Mouse (Mus musculus) kidney, postnatal 0 days (tissue): Measurements from ENCODE around the gene Exoc3l. TPM values are rescaled to one million over a fixed set of nuclear protein-coding genes. Genes with fewer than 3 reads are reported as not detected.

Experiments
- ATAC-seq: fragments of 200-750 bp; cut with Nextera tagmentation; replicated peaks from 2 replicates; pipeline ENCODE4 v1.8.0; 2017; ENCODE audit warnings: low read depth, moderate number of reproducible peaks, moderate TSS enrichment, moderate library complexity; ENCODE audit not compliant: low FRiP score
- DNase-seq: peaks from one replicate; pipeline ENCODE4 v3.0.0-alpha.2; 2016; ENCODE audit warnings: low spot score
- H3K27ac ChIP-seq: fragments of 300-500 bp; sonication (generic); 2 replicates; pipeline ENCODE4 v1.5.1; 2014; ENCODE audit warnings: mild to moderate bottlenecking
- H3K27me3 ChIP-seq: fragments of 300-500 bp; sonication (generic); 2 replicates; pipeline ENCODE4 v1.6.1; 2014; ENCODE audit warnings: low read length, mixed read lengths; ENCODE audit not compliant: insufficient read depth
- H3K36me3 ChIP-seq: fragments of 300-500 bp; sonication (generic); 2 replicates; pipeline ENCODE4 v1.6.1; 2014; ENCODE audit warnings: low read length, mixed read lengths; ENCODE audit not compliant: insufficient read depth
- H3K4me1 ChIP-seq: fragments of 300-500 bp; sonication (generic); replicated peaks from 2 replicates; pipeline ENCODE4 v1.6.1; 2014; ENCODE audit warnings: antibody characterized with exemption, low read length, mixed read lengths; ENCODE audit not compliant: insufficient read depth
- H3K4me2 ChIP-seq: fragments of 300-500 bp; sonication (generic); 2 replicates; pipeline ENCODE4 v1.6.1; 2014; ENCODE audit warnings: mild to moderate bottlenecking, low read length, moderate library complexity, mixed read lengths
- H3K4me3 ChIP-seq: fragments of 300-500 bp; sonication (generic); replicated peaks from 2 replicates; pipeline ENCODE4 v1.5.1; 2014; ENCODE audit warnings: low read depth, low read length
- H3K9ac ChIP-seq: fragments of 300-500 bp; sonication (generic); 2 replicates; pipeline ENCODE4 v1.6.1; 2014; ENCODE audit warnings: low read depth, low read length
- H3K9me3 ChIP-seq: fragments of 300-500 bp; sonication (generic); replicated peaks from 2 replicates; pipeline ENCODE4 v1.6.1; 2016; ENCODE audit warnings: low read length, inconsistent platforms, mixed read lengths
- CTCF ChIP-seq: IDR thresholded peaks from 2 replicates; pipeline ENCODE4 v1.5.1; 2016; ENCODE audit warnings: antibody characterized with exemption, low read depth, mild to moderate bottlenecking, moderate library complexity
- WGBS: fragments of 180-500 bp; shearing (Covaris S2); extraction: QIAGEN DNeasy Blood & Tissue Kit; methylation state at CpG from one replicate; pipeline ENCODE4 v1.1.7; 2014; 5-methylcytosine and 5-hydroxymethylcytosine counted together
- polyA plus RNA-seq: library from polyadenylated mRNA; unstranded; fragments of >200 nt; fragmentation: Nextera tagmentation; extraction: Ambion mirVana; gene quantifications from 2 replicates; pipeline ENCODE4 v1.2.1, GENCODE M21; 2015

The Exoc3l gene
- polyA plus RNA-seq, 1 experiment from 2014 or later, result 15.9 TPM

GRCm38 (mm10) chr8:105330325-105330724 is 34.4 kb upstream of the Exoc3l start:
- H3K4me1 ChIP-seq, result peaks cover 9% of the 10 kb centered on the region
- no peak for DNase-seq
- H3K27me3 ChIP-seq, result no peaks in the 10 kb centered on the region
- H3K36me3 ChIP-seq, result peaks cover 56% of the 10 kb centered on the region
- H3K4me3 ChIP-seq, result no peak overlapping the region
- no peaks in the 10 kb centered on the region for H3K9me3 ChIP-seq
- H3K9ac ChIP-seq, result no peak overlapping the region
- no peak for ATAC-seq
- 91% methylated on average over 12 of the region's 12 CpGs for WGBS
- H3K4me2 ChIP-seq, result no peak overlapping the region
- TF ChIP-seq CTCF, result no peak
- H3K27ac ChIP-seq, result no peak overlapping the region

DNA sequence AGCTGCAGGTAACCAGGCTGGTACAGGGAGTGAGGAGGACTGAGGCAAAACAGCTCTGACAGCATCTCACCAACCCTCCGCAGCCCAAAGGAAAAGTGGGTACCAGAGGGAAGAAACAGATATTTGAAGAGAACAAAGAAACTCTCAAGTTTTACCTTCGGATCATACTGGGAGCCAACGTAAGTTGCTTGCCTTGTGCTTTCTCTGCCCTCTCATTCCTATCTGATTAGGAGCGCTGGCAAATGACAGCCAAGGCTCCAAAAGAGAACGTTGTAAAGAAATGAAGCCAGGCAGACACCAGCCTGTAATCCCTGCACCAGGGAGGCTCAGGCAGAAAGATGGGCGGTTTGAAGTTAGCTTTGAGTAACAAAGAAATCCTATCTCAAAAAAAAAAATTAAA is 31.1 kb upstream of the Exoc3l start:
- Histone ChIP-seq H3K36me3 (peaks cover 46% of the 10 kb centered on the region), H3K27me3 (no peaks in the 10 kb centered on the region), H3K27ac (peak overlapping the region; percentile 68; the same call in 1 of the 2 replicates), H3K9me3 (no peaks in the 10 kb centered on the region), H3K9ac (peak overlapping the region; percentile 70), H3K4me3 (peak overlapping the region; percentile 60), H3K4me1 (peaks cover 16% of the 10 kb centered on the region), H3K4me2 (peak overlapping the region; percentile 92)
- WGBS, result 32% methylated on average over 6 of the region's 6 CpGs
- DNase-seq, result no peak
- TF ChIP-seq CTCF, result no peak
- ATAC-seq, result no peak

GRCm38 (mm10) chr8:105326141-105326672 is 30.3 kb upstream of the Exoc3l start, which contains the start of the genes Lrrc29 and Tmem208:
Gene Lrrc29 (minus strand): TSS chr8:105326278.
Gene Tmem208 (plus strand): TSS chr8:105326354.
- WGBS, result under 1% methylated on average over 36 of the region's 36 CpGs
- Histone ChIP-seq H3K9ac (peak within 1 kb of the TSS; percentile 70), H3K4me1 (peaks cover 16% of the 10 kb centered on the region), H3K4me2 (peak within 1 kb of the TSS; percentile 92), H3K27me3 (no peaks in the 10 kb centered on the region), H3K4me3 (peak within 1 kb of the TSS; percentile 60), H3K27ac (peak within 1 kb of the TSS; percentile 68), H3K36me3 (peaks cover 38% of the 10 kb centered on the region), H3K9me3 (no peaks in the 10 kb centered on the region)
- TF ChIP-seq CTCF, result peak; percentile 61
- peak; percentile 99 for DNase-seq
- peak; percentile 89 for ATAC-seq

DNA sequence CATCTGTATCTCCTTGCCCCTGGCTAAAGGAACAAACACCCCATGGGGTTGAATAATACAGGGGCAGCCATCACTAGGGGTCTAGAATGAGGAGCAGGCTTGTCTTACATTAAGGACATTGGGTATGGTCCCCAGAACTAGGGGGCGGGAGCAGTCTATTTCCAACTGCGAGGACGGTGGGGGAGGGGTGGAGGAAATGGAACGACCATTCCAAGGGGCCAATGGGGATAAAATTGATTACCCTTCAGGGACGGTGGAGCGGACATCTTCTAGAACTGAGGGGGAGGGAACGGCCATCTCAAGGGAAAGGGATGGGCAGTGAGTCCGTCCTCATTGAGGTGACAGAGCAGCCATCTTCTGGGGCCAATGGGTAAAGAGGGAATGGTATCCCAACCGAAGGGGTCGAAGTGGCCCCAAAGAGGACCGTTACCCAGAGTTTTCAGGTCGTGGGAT is 29.8 kb upstream of the Exoc3l start:
- H3K4me3 ChIP-seq, result peak overlapping the region; percentile 60
- peak overlapping the region; percentile 92 for H3K4me2 ChIP-seq
- under 1% methylated on average over 12 of the region's 12 CpGs for WGBS
- peak overlapping the region; percentile 70 for H3K9ac ChIP-seq
- TF ChIP-seq CTCF, result no peak; the same call in 1 of the 2 replicates
- H3K27me3 ChIP-seq, result no peaks in the 10 kb centered on the region
- no peak for DNase-seq
- H3K36me3 ChIP-seq, result peaks cover 35% of the 10 kb centered on the region
- H3K9me3 ChIP-seq, result no peaks in the 10 kb centered on the region
- H3K27ac ChIP-seq, result peak overlapping the region; percentile 68; the same call in 1 of the 2 replicates
- ATAC-seq, result peak; percentile 33
- peaks cover 16% of the 10 kb centered on the region for H3K4me1 ChIP-seq

DNA sequence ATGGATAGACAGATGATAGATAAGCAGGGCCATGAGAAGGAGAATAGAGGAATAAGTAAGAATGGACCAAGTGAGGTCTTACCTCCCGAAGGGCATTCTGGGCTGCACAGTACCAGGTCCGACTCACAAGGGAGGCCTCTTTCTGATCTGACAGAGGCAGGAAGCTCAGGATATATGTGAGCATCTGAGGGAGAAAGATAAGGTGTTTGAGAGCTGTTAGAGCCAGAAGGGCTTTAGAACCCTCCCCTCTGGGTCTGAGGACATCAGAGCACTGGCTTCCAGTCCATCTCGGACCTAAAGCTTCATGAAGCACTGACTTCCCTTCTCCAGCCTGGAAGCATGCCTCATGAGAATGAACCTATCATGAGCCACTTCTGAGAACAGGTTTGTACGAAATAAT is 27.3 kb upstream of the Exoc3l start:
- no peak for TF ChIP-seq CTCF
- ATAC-seq (no peak), DNase-seq (no peak)
- Histone ChIP-seq H3K27ac (no peak overlapping the region), H3K36me3 (peaks cover 15% of the 10 kb centered on the region; the same call in 1 of the 2 replicates), H3K27me3 (no peaks in the 10 kb centered on the region), H3K4me1 (peaks cover 16% of the 10 kb centered on the region), H3K4me3 (no peak overlapping the region), H3K4me2 (no peak overlapping the region), H3K9me3 (no peaks in the 10 kb centered on the region), H3K9ac (no peak overlapping the region)
- WGBS, result 85% methylated on average over 4 of the region's 4 CpGs

GRCm38 (mm10) chr8:105318662-105319190 is 22.8 kb upstream of the Exoc3l start:
- no peak overlapping the region for H3K9ac ChIP-seq
- H3K4me2 ChIP-seq, result no peak overlapping the region
- H3K27ac ChIP-seq, result no peak overlapping the region
- no peaks in the 10 kb centered on the region for H3K4me1 ChIP-seq
- H3K4me3 ChIP-seq, result no peak overlapping the region
- DNase-seq (no peak), ATAC-seq (no peak)
- WGBS, result 87% methylated on average over 11 of the region's 11 CpGs
- H3K9me3 ChIP-seq, result no peaks in the 10 kb centered on the region
- TF ChIP-seq CTCF, result no peak
- H3K27me3 ChIP-seq, result no peaks in the 10 kb centered on the region
- H3K36me3 ChIP-seq, result peaks cover 36% of the 10 kb centered on the region
